Mouse (Mus musculus): ENCODE data around the gene Sf3b6. TPM values are rescaled to one million over a fixed set of nuclear protein-coding genes. Genes with fewer than 3 reads are reported as not detected.

Sf3b6 gene
- polyA plus RNA-seq, 1 experiment: 208 TPM

- Histone ChIP-seq H3K9me3 (replicated peaks; ENCODE audit: control insufficient read depth, insufficient read depth, low read length, poor library complexity, severe bottlenecking) (no peaks in the 10 kb centered on the region), H3K36me3 (ENCODE audit: control insufficient read depth, insufficient read depth, low read length, poor library complexity, severe bottlenecking) (no peaks in the 10 kb centered on the region), H3K9ac (ENCODE audit: low read depth, poor library complexity, severe bottlenecking) (no peak overlapping the region), H3K27ac (ENCODE audit: insufficient read depth, low read length) (no peak overlapping the region), H3K27me3 (ENCODE audit: control insufficient read depth, insufficient read depth, low read length, poor library complexity, severe bottlenecking) (no peaks in the 10 kb centered on the region), H3K4me3 (ENCODE audit: low read depth, low read length) (no peak overlapping the region), H3K4me1 (ENCODE audit: control insufficient read depth, insufficient read depth, low read length) (no peaks in the 10 kb centered on the region)
- TF ChIP-seq EP300 (IDR thresholded peaks at IDR 0.05; ENCODE audit: insufficient read depth, low read depth, low read length) (no peak), POLR2A (IDR thresholded peaks at IDR 0.05; ENCODE audit: insufficient read depth, low read length) (no peak), CTCF (IDR thresholded peaks at IDR 0.05; ENCODE audit: low read depth, low read length) (no peak)
Measured at GRCm38 (mm10) chr12:4873531-4873930, 56.2 kb downstream of the Sf3b6 start.

- H3K4me3 ChIP-seq (ENCODE audit: low read depth, low read length): peak within 1 kb of the TSS; percentile 28
- H3K27ac ChIP-seq (ENCODE audit: insufficient read depth, low read length): no peak within 1 kb of the TSS
- H3K9ac ChIP-seq (ENCODE audit: low read depth, poor library complexity, severe bottlenecking): no peak within 1 kb of the TSS
- TF ChIP-seq POLR2A (IDR thresholded peaks at IDR 0.05; ENCODE audit: insufficient read depth, low read length): no peak
- no peak for TF ChIP-seq CTCF (IDR thresholded peaks at IDR 0.05; ENCODE audit: low read depth, low read length)
- TF ChIP-seq EP300 (IDR thresholded peaks at IDR 0.05; ENCODE audit: insufficient read depth, low read depth, low read length): 0 out of 2 replicates have a peak, but pooled peaks have one; percentile 9
- no peaks in the 10 kb centered on the region for H3K36me3 ChIP-seq (ENCODE audit: control insufficient read depth, insufficient read depth, low read length, poor library complexity, severe bottlenecking)
- no peaks in the 10 kb centered on the region for H3K4me1 ChIP-seq (ENCODE audit: control insufficient read depth, insufficient read depth, low read length)
- H3K9me3 ChIP-seq (replicated peaks; ENCODE audit: control insufficient read depth, insufficient read depth, low read length, poor library complexity, severe bottlenecking): no peaks in the 10 kb centered on the region
- H3K27me3 ChIP-seq (ENCODE audit: control insufficient read depth, insufficient read depth, low read length, poor library complexity, severe bottlenecking): no peaks in the 10 kb centered on the region
Measured at GRCm38 (mm10) chr12:4874161-4874927, 57.0 kb downstream of the Sf3b6 start, which contains the start of gene Mfsd2b. Gene Mfsd2b (minus strand): TSS chr12:4874359.

GRCm38 (mm10) chr12:4875623-4876022 is 58.3 kb downstream of the Sf3b6 start:
- no peaks in the 10 kb centered on the region for H3K9me3 ChIP-seq (replicated peaks; ENCODE audit: control insufficient read depth, insufficient read depth, low read length, poor library complexity, severe bottlenecking)
- H3K27me3 ChIP-seq (ENCODE audit: control insufficient read depth, insufficient read depth, low read length, poor library complexity, severe bottlenecking): no peaks in the 10 kb centered on the region
- H3K9ac ChIP-seq (ENCODE audit: low read depth, poor library complexity, severe bottlenecking): no peak overlapping the region
- no peaks in the 10 kb centered on the region for H3K4me1 ChIP-seq (ENCODE audit: control insufficient read depth, insufficient read depth, low read length)
- TF ChIP-seq CTCF (IDR thresholded peaks at IDR 0.05; ENCODE audit: low read depth, low read length): no peak
- TF ChIP-seq POLR2A (IDR thresholded peaks at IDR 0.05; ENCODE audit: insufficient read depth, low read length): no peak
- no peak for TF ChIP-seq EP300 (IDR thresholded peaks at IDR 0.05; ENCODE audit: insufficient read depth, low read depth, low read length)
- H3K36me3 ChIP-seq (ENCODE audit: control insufficient read depth, insufficient read depth, low read length, poor library complexity, severe bottlenecking): peaks cover 6% of the 10 kb centered on the region
- no peak overlapping the region for H3K27ac ChIP-seq (ENCODE audit: insufficient read depth, low read length)
- no peak overlapping the region for H3K4me3 ChIP-seq (ENCODE audit: low read depth, low read length)

Other genes starting within 250 kb of the Sf3b6 start
- gene Itsn2, start 224.9 kb upstream of the Sf3b6 start, polyA plus RNA-seq (2011; ENCODE audit: insufficient read depth, insufficient read length, low read depth, missing spikeins): 35.3 and 40.8 TPM in 2 replicates
- gene Gm3625, start 224.6 kb upstream of the Sf3b6 start, polyA plus RNA-seq (2011; ENCODE audit: insufficient read depth, insufficient read length, low read depth, missing spikeins): not detected in 2 replicates
- gene Fam228a, start 79.1 kb upstream of the Sf3b6 start, polyA plus RNA-seq (2011; ENCODE audit: insufficient read depth, insufficient read length, low read depth, missing spikeins): 1.3 TPM in 1 of 2 replicates, not detected in the other
- gene Pfn4, start 48.5 kb upstream of the Sf3b6 start, polyA plus RNA-seq (2011; ENCODE audit: insufficient read depth, insufficient read length, low read depth, missing spikeins): 0.44 and 1.2 TPM in 2 replicates
- 4.7 and 6.9 TPM in 2 replicates for gene Fam228b, start 48.3 kb upstream of the Sf3b6 start, polyA plus RNA-seq (2011; ENCODE audit: insufficient read depth, insufficient read length, low read depth, missing spikeins)
- gene Fkbp1b, start 24.0 kb downstream of the Sf3b6 start, polyA plus RNA-seq (2011; ENCODE audit: insufficient read depth, insufficient read length, low read depth, missing spikeins): 17.3 and 17.8 TPM in 2 replicates
- gene Wdcp, start 25.8 kb downstream of the Sf3b6 start, polyA plus RNA-seq (2011; ENCODE audit: insufficient read depth, insufficient read length, low read depth, missing spikeins): 25.4 and 26.9 TPM in 2 replicates
- gene Mfsd2b, start 56.8 kb downstream of the Sf3b6 start, polyA plus RNA-seq (2011; ENCODE audit: insufficient read depth, insufficient read length, low read depth, missing spikeins): 2.2 and 3.1 TPM in 2 replicates
- 50.3 and 69.4 TPM in 2 replicates for gene Ubxn2a, start 90.2 kb downstream of the Sf3b6 start, polyA plus RNA-seq (2011; ENCODE audit: insufficient read depth, insufficient read length, low read depth, missing spikeins)
- gene Atad2b, start 99.8 kb downstream of the Sf3b6 start, polyA plus RNA-seq (2011; ENCODE audit: insufficient read depth, insufficient read length, low read depth, missing spikeins): 28.7 and 34.1 TPM in 2 replicates